Mouse (Mus musculus): ENCODE measurements around the gene Bend5. TPM values are rescaled to one million over a fixed set of nuclear protein-coding genes. Genes with fewer than 3 reads are reported as not detected.

Bend5 gene
- total and polyA plus RNA-seq, 3 experiments: 15.6 to 21.8 (median 19.3) TPM

- Histone ChIP-seq H3K4me2 (ENCODE audit: insufficient read depth, low read depth, poor library complexity, severe bottlenecking) (no peak overlapping the region), H3K4me3 (replicated peaks in 1 of 3; ENCODE audit: low read depth in 2 of 3, low read length in 2 of 3, poor library complexity in 1 of 3) (no peak overlapping the region), H3K27ac (ENCODE audit: insufficient read depth, low read depth) (no peak overlapping the region), H3K27me3 (replicated peaks) (no peaks in the 10 kb centered on the region), H3K9ac (ENCODE audit: insufficient read depth, low read depth) (no peak overlapping the region), H3K4me1 (ENCODE audit: control insufficient read depth in 1 of 2, insufficient read depth in 2 of 2) (peaks cover 13 to 16% of the 10 kb centered on the region in 2 experiments), H3K79me2 (replicated peaks; ENCODE audit: control insufficient read depth, extremely low read depth, insufficient read depth, poor library complexity, severe bottlenecking) (no peaks in the 10 kb centered on the region), H3K36me3 (replicated peaks in 1 of 2; ENCODE audit: control insufficient read depth in 1 of 2, insufficient read depth in 1 of 2, low read length in 1 of 2) (no peaks in the 10 kb centered on the region), H3K9me3 (replicated peaks; ENCODE audit: low read length) (no peaks in the 10 kb centered on the region)
- no peak for TF ChIP-seq ETS1 (conservative IDR thresholded peaks at IDR 0.05; ENCODE audit: low read depth, low read length)
- no peak for TF ChIP-seq POLR2AphosphoS2 (IDR thresholded peaks at IDR 0.05; ENCODE audit: low read depth, low read length)
- TF ChIP-seq CTCF (conservative IDR thresholded peaks at IDR 0.05 in 1 of 2, IDR thresholded peaks at IDR 0.05 in 1 of 2; ENCODE audit: low read depth in 2 of 2, low read length in 2 of 2): no peak
- TF ChIP-seq IRF4 (IDR thresholded peaks at IDR 0.05; ENCODE audit: low read depth, low read length): no peak
- TF ChIP-seq MYC (IDR thresholded peaks at IDR 0.05; ENCODE audit: low read depth, low read length): no peak
- no peak for TF ChIP-seq USF1 (IDR thresholded peaks at IDR 0.05; ENCODE audit: low read depth, low read length)
- TF ChIP-seq RAD21 (IDR thresholded peaks at IDR 0.05; ENCODE audit: low read depth, low read length): no peak
- no peak for TF ChIP-seq MAX (IDR thresholded peaks at IDR 0.05; ENCODE audit: low read length)
- no peak for TF ChIP-seq POLR2A (IDR thresholded peaks at IDR 0.05; ENCODE audit: low read depth, low read length)
- no peak for TF ChIP-seq RCOR1 (conservative IDR thresholded peaks at IDR 0.05; ENCODE audit: low read depth, low read length)
- TF ChIP-seq PAX5 (IDR thresholded peaks at IDR 0.05; ENCODE audit: low read length): no peak
- no peak for TF ChIP-seq ZMIZ1 (IDR thresholded peaks at IDR 0.05; ENCODE audit: low read depth, low read length)
- dilution Hi-C loops (cut with MboI; ENCODE audit: extremely low pct_ligation_motif_present, extremely low pct_unique_long_range_greater_than_20kb, low sequenced_read_pairs) (no loop called here), in situ Hi-C loops (cut with MboI; ENCODE audit: low pct_ligation_motif_present, low pct_unique_long_range_greater_than_20kb, low sequenced_read_pairs) (no loop called here)
- no peak for DNase-seq (ENCODE audit: extremely low read depth)
Measured at GRCm38 (mm10) chr4:111467796-111468195, 53.0 kb downstream of the Bend5 start.

GRCm38 (mm10) chr4:111469847-111470246 lies 55.0 kb downstream of the Bend5 start:
- Histone ChIP-seq H3K9ac (ENCODE audit: insufficient read depth, low read depth) (no peak overlapping the region), H3K4me1 (ENCODE audit: control insufficient read depth in 1 of 2, insufficient read depth in 2 of 2) (peaks cover 12 to 14% of the 10 kb centered on the region in 2 experiments), H3K9me3 (replicated peaks; ENCODE audit: low read length) (no peaks in the 10 kb centered on the region), H3K27ac (ENCODE audit: insufficient read depth, low read depth) (no peak overlapping the region), H3K27me3 (replicated peaks) (no peaks in the 10 kb centered on the region), H3K4me2 (ENCODE audit: insufficient read depth, low read depth, poor library complexity, severe bottlenecking) (no peak overlapping the region), H3K36me3 (replicated peaks in 1 of 2; ENCODE audit: control insufficient read depth in 1 of 2, insufficient read depth in 1 of 2, low read length in 1 of 2) (no peaks in the 10 kb centered on the region), H3K4me3 (replicated peaks in 1 of 3; ENCODE audit: low read depth in 2 of 3, low read length in 2 of 3, poor library complexity in 1 of 3) (no peak overlapping the region), H3K79me2 (replicated peaks; ENCODE audit: control insufficient read depth, extremely low read depth, insufficient read depth, poor library complexity, severe bottlenecking) (no peaks in the 10 kb centered on the region)
- in situ Hi-C loops (cut with MboI; ENCODE audit: low pct_ligation_motif_present, low pct_unique_long_range_greater_than_20kb, low sequenced_read_pairs) (no loop called here), dilution Hi-C loops (cut with MboI; ENCODE audit: extremely low pct_ligation_motif_present, extremely low pct_unique_long_range_greater_than_20kb, low sequenced_read_pairs) (no loop called here)
- DNase-seq (ENCODE audit: extremely low read depth): no peak
- TF ChIP-seq UBTF (IDR thresholded peaks at IDR 0.05; ENCODE audit: low read depth, low read length): no peak
- peak; percentile 53; the same call in 1 of the 2 replicates for TF ChIP-seq MAFK (IDR thresholded peaks at IDR 0.05; ENCODE audit: insufficient replicate concordance, low read length)

- dilution Hi-C loops (cut with MboI; ENCODE audit: extremely low pct_ligation_motif_present, extremely low pct_unique_long_range_greater_than_20kb, low sequenced_read_pairs) (no loop called here), in situ Hi-C loops (cut with MboI; ENCODE audit: low pct_ligation_motif_present, low pct_unique_long_range_greater_than_20kb, low sequenced_read_pairs) (no loop called here)
- no peaks in the 10 kb centered on the region for H3K79me2 ChIP-seq (replicated peaks; ENCODE audit: control insufficient read depth, extremely low read depth, insufficient read depth, poor library complexity, severe bottlenecking)
- H3K27ac ChIP-seq (ENCODE audit: insufficient read depth, low read depth): no peak overlapping the region
- H3K4me2 ChIP-seq (ENCODE audit: insufficient read depth, low read depth, poor library complexity, severe bottlenecking): peak overlapping the region; percentile 52; the same call in 1 of the 2 replicates
- DNase-seq (ENCODE audit: extremely low read depth): peak; percentile 22
- H3K9me3 ChIP-seq (replicated peaks; ENCODE audit: low read length): no peaks in the 10 kb centered on the region
- H3K9ac ChIP-seq (ENCODE audit: insufficient read depth, low read depth): no peak overlapping the region
- H3K36me3 ChIP-seq (replicated peaks in 1 of 2; ENCODE audit: control insufficient read depth in 1 of 2, insufficient read depth in 1 of 2, low read length in 1 of 2): no peaks in the 10 kb centered on the region
- peaks cover 10 to 13% of the 10 kb centered on the region in 2 experiments for H3K4me1 ChIP-seq (ENCODE audit: control insufficient read depth in 1 of 2, insufficient read depth in 2 of 2)
- no peaks in the 10 kb centered on the region for H3K27me3 ChIP-seq (replicated peaks)
- no peak overlapping the region for H3K4me3 ChIP-seq (replicated peaks in 1 of 3; ENCODE audit: low read depth in 2 of 3, low read length in 2 of 3, poor library complexity in 1 of 3)
- TF ChIP-seq PAX5 (IDR thresholded peaks at IDR 0.05; ENCODE audit: low read length): no peak
- TF ChIP-seq CHD1 (IDR thresholded peaks at IDR 0.05; ENCODE audit: low read depth, low read length): no peak
- no peak for TF ChIP-seq SIN3A (IDR thresholded peaks at IDR 0.05; ENCODE audit: low read length)
- TF ChIP-seq POLR2AphosphoS2 (IDR thresholded peaks at IDR 0.05; ENCODE audit: low read depth, low read length): no peak
- TF ChIP-seq MAX (IDR thresholded peaks at IDR 0.05; ENCODE audit: low read length): no peak
- TF ChIP-seq IRF4 (IDR thresholded peaks at IDR 0.05; ENCODE audit: low read depth, low read length): peak; percentile 89
- no peak for TF ChIP-seq SMC3 (IDR thresholded peaks at IDR 0.05; ENCODE audit: low read depth, low read length)
- TF ChIP-seq NRF1 (IDR thresholded peaks at IDR 0.05; ENCODE audit: low read depth, low read length): no peak
- peak; percentile 50; the same call in 1 of the 2 replicates for TF ChIP-seq JUND (conservative IDR thresholded peaks at IDR 0.05; ENCODE audit: low read depth, low read length)
- TF ChIP-seq UBTF (IDR thresholded peaks at IDR 0.05; ENCODE audit: low read depth, low read length): no peak
- peak; percentile 67 for TF ChIP-seq EP300 (IDR thresholded peaks at IDR 0.05; ENCODE audit: low read length)
- no peak for TF ChIP-seq RAD21 (IDR thresholded peaks at IDR 0.05; ENCODE audit: low read depth, low read length)
- TF ChIP-seq TCF12 (IDR thresholded peaks at IDR 0.05; ENCODE audit: low read depth, low read length): 0 out of 2 replicates have a peak, but pooled peaks have one; percentile 23
- no peak for TF ChIP-seq KAT2A (IDR thresholded peaks at IDR 0.05; ENCODE audit: insufficient replicate concordance, low read length)
- TF ChIP-seq JUN (IDR thresholded peaks at IDR 0.05; ENCODE audit: insufficient read depth, low read depth, low read length): no peak
- no peak for TF ChIP-seq ZMIZ1 (IDR thresholded peaks at IDR 0.05; ENCODE audit: low read depth, low read length)
- TF ChIP-seq HCFC1 (IDR thresholded peaks at IDR 0.05; ENCODE audit: low read depth, low read length): no peak
- no peak for TF ChIP-seq MAFK (IDR thresholded peaks at IDR 0.05; ENCODE audit: insufficient replicate concordance, low read length)
- TF ChIP-seq POLR2A (IDR thresholded peaks at IDR 0.05; ENCODE audit: low read depth, low read length): no peak
- TF ChIP-seq CHD2 (IDR thresholded peaks at IDR 0.05; ENCODE audit: low read length): no peak
Measured at GRCm38 (mm10) chr4:111471726-111472125, 56.9 kb downstream of the Bend5 start.

All from CH12.LX (cell line).